Mouse (Mus musculus) heart, adult 8-10 months (tissue): ENCODE measurements at regions not wholly inside any gene's neighbourhood (a gene's known extent, or its start where the extent isn't known, plus 50 kb on each side); places are given as distances from the start of the nearest gene placed in this dataset.
A peak's percentile ranks its signal among the peaks of the same experiment; 100 is the strongest.

ENCODE experiments used
- DNase-seq: peaks from one replicate; pipeline ENCODE4 v3.0.0; 2022; ENCODE audit warnings: low spot score

DNA sequence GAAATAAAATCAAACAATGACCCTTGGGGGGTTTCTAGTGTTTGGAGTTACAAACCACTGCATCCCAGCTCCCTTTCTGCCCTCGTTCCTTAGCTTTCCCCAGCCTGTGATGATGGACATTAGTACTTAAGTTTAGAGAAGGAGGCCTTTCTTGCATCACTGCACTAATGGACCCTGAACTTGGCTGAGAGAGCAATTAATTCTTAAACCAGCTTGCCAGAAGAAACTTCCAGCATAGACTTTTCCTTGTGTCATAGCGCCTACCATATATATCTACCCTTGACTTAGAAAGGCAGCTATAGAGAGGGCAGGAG is 303.9 kb upstream of the Sel1l start:
- DNase-seq: no peak

DNA sequence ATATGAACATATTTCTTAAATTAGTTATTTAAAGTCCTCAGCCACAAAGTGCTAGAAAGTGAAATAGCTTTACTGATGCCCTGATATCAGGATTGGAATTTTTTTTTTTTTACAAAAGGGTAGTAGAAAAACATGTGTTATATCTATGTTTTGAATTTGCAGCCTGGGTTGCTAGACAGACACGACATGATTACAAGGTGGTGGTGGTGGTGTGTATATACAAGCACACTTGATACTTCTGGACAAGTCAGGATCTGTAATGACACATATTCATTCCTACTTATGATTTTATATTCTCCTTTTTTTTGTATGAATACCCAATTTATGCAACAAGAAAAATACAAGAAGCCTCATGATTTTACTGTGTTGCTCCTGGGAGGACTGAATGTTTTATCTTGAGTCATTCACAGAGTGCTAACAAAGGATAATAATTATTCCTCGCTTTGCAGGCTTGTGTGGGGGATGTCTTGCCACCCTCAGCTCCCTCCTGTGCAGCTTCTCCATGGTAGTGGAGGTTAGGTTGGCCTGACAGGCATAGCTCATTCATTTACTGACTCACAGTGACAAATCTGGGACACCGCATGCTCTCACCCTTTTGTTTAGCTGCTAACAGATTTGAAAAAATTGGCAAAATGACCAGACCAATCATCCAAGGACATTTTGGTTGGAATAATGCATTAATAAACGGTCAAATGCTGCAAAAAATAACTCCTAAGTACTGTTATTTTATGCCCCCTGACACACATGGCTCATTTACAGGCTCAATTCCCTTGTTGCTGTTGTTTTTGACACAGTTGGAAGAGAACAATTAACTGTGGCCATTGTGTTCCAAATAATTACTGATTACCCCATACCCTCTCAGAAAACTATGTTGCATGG is 303.3 kb upstream of the Sel1l start:
- no peak for DNase-seq

DNA sequence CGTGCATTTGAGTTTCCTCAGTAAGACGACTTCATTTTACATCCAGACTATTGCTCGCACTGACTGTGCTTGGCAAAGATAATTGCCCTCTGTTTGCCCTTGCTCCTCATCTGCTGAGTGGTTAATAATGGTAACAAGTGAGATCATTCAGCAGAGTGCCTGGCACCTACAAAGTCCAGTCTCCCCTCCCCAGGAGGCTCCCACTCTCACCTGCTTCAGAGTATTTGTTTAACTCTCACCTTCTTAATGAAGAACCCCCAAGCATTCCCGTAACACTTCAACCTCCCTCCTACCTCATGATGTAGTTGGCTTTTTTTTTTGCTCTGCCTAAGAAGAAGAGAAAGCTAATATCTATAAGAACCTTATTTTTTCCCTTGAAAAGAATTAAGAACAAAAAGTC is 288.6 kb upstream of the Sel1l start:
- no peak for DNase-seq

DNA sequence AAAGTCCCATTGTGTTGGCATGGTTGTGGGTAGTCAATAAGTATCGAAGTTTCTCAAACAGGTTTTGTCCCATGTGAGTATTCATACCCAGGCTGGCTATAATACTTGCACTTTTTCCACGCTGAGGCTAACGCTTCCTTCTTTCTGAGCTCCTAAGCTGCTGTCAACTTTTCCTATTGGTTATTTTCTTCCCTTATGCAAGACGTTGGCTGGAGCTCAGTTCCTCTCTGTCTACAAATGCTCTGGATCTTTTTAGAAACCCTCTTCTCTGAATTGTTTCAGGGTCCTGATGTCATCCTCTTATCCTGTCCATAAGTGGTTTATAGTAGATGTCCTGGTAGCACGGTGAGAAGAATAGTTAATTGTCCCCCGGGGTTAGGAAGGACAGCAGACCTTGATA is 278.7 kb upstream of the Sel1l start:
- DNase-seq: no peak

DNA sequence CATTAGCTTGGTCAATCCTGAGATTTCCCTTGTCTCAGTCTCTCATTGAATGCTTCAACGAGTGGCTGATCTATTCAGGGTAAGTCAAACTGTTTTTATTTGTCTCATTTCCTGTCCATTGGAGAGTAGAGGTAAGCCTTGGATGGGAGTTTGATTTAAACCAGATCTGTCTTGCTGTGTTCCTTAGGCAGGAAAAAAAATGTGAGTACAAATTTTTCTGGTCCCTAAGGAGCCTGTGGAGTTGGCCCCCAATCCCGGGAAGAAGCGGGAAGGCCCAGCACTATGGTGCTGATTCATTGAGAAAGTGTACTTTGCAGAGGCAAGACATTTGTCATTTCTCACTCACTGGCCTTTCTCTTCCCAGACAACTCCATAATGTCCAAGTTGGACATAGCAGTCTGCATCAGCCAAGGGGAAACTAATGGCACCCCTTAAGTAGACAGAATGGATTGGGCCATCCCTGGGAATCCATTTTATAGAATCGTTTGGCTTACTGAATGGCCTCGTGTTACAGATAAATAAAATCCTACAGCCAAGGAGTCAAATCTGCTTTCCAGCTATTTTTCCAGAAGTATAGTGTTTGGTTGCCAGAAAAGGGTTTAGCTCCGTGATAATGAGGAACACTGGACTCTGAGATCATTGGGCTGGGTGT is 271.3 kb upstream of the Sel1l start:
- DNase-seq: peak; percentile 0

DNA sequence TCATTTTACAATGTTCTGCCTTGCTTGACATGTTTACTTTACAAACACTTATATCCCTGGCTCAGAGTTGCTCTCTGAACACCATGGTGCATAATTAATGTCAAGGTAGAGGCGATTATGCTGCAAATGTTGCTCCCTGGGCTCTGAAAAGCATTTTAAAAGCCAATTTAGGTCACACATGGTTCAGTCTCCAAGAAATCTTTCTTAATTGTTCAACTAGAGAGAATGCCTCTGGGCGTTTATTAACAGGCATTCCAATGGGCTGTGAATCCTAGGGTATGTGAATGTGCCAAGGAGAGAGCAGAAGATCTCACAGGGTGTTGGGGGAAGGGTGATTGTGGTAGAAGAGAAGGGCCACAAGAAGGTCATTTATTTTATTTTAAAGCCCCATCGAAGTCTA is 260.7 kb upstream of the Sel1l start:
- DNase-seq: no peak

DNA sequence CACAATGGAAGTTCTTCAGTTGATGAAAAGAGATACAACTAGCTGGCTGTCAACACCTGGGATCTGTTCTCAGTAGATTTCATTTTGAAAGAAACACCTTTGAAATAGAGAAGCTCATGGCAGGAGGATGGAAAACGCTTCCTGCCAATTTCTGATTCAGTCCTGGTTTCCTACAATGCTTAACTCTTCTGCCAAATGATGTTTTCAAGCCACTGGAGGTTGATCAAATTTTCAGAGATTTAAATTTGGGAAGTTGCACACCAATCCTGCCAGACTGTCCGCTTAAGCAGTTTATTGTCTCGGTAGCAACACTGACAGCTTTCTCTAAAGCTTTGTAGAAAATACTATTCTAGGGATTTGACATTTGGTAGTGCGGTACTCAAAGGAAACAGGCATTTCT is 251.1 kb upstream of the Sel1l start:
- DNase-seq: no peak

DNA sequence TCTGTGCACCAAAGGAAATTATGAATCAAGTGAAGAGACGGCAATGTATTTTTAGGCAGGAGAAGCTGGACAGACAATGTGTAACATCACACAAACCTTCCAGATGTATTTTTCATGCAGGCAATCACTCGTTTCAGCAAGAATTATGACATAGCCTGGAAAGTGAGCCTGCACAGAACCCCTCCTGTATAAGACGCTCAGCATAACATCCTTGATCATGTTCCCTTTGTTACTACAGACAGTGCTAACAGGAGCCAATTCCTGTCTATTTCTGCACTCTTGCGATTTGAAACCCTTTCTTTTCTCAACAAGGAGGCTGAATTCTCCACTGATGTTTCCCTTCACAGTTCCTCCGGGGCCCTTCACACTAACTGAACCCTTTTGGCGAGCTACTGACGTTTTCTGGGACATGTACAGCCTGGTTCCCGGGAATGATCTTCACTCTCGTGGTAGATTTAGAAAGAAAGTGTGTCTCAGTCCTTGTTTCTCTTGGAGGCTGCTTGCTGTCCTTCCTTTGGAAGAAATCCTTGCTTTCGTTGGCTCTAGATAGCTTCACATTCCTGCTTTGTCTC is 243.9 kb upstream of the Sel1l start:
- DNase-seq: no peak

DNA sequence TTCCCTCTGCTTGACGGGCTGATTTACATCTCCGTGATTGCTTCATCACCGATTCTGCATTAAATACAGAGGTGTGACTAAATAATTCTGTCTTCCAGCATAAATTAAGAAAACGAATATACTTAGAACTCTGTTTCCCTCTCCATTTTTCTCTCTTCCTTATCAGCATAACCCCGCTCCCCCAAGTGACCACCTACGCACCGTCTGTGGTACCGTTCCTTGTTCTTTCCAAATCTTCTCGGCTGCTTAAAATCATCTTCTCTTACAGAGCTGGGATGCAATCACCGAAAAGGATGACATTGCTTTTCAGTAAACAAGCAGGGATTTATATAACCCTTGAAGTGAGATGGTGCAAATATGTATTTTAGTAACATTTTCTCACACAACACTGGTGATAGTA is 224.3 kb upstream of the Sel1l start:
- no peak for DNase-seq

DNA sequence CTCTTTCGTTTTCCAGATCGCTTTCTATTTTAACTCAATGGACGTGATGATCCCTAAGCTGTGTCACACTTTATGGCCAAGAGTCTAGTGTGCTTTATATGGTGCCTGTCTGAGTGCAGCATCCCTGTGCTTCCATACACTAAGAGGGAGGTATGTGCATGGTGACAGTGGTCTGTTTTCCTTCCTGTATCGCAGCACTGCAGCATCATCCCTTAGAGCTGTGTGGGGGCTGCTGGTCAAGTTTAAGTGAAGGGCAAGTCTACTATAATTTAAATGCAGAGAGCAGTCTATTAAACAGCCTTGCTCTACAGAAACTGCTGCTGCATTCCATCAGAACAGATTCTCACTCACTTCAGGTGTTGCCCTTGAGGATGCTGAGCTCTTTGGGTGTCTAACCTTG is 213.8 kb upstream of the Sel1l start:
- no peak for DNase-seq

DNA sequence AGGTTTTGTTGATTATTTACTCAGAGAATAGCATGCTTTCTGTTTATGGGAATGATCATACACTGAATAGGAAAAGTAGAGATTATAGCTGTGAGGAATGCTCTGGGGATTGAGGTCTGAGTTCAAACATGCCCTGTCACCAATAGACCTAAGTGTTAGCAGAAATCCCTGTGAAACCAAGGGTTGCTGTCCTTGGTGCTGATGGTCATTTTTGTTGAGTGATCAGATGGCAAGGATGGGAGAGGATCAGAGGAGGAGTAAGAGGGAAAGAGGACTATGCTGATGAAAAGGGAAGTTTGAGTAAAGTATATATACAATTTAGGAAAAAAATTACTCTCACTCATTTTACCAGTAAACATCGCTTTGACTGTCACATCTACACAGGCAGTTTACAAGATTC is 191.5 kb upstream of the Sel1l start:
- no peak for DNase-seq

DNA sequence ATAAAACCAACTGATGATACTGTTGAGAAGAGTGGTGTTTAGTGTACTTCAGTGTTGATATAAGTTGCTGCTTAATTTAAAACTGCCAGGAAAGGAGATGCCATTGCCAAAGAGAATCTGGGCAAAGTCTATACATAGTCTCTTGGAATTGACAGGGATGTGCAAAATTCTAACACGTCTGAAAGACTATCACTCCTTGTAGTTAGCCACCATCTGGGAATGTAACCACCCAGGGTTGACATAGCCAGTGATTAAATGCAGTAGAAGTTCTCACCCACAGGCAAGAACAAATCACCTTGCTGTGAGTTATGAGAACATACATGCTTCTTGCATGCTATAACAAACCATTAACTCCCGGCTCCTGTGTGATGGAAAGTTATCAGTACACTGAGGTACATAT is 180.2 kb upstream of the Sel1l start:
- DNase-seq: no peak

DNA sequence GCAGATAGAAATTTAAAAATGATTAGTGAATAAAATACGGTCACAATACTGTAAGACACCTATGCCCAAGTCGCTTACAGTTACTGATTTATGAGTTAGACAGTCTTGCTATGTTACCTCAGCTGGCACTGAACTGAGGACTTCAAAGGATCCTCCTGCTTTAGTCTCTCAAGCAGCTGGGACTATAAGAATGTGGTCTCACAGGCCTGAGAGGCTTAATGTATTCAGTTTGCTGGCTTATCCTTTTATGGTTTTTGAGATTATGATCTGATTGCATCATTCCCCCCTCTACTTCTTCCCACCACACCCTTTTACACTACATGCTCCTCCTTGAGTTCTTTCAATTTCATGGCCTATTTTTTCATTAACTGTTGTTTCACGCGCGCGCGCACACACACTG is 179.4 kb upstream of the Sel1l start:
- DNase-seq: no peak

DNA sequence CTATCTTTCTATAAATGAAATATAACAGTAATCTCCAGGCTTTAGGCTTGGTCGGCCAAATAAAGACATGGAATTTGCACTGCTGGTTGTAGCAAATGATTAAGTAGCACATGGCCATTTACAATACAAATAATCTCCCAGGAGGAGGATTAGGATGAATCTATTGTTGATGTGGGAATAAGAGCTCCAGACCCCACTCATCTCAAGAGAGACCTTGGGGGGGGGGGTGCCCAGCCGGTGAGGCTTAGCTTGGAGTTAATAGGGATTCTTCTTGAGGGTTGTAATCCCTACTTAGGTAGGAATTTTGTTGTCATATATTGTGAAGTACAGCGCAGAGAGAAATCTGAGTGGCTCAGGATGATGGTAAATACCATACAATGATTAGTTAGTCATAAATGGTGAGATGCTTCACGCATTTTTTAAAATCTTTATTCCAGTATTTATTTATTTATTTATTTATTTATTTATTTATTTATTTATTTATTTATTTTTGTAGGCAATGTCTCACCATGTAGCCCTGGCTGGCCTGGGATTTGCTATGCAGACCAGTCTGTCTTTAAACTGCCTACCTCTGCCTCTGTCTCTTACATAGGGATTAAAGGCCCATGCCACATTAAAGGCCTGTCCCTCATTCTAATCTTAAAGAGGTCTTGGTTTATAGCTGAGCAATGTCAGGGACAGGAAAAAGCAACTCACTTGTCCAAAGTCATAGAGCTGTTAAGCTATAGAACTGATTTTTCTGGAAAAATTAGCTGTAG is 175.7 kb upstream of the Sel1l start:
- DNase-seq: no peak

DNA sequence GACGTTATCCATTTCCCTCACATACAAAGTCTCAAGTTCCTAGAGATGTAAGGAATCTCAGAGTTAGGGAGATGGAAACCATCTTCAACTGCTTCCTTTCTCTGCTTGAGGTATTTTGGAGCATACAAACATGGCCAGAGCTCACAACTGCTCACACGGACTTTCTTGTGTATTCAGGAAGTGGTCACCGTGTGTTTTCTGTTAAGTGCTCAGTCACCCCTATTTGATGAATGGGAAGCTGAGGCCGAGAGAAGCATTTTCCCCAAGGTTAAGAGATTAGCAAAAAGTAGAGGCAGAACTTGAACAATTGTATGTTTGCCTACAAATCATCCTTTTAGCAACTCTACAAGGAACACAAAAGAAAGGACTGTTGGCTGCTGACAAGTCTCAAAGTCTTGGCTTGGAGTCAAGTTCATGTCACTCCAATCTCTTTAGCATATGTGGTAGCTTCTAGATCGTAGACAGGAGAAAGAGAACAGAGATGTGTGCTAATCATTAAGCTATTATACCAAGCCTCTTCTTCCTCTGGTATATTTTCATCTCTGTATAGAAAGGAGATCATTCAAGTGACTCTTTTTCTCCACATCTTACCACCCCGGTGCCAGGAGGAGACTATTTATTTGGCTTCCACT is 170.8 kb upstream of the Sel1l start:
- no peak for DNase-seq

DNA sequence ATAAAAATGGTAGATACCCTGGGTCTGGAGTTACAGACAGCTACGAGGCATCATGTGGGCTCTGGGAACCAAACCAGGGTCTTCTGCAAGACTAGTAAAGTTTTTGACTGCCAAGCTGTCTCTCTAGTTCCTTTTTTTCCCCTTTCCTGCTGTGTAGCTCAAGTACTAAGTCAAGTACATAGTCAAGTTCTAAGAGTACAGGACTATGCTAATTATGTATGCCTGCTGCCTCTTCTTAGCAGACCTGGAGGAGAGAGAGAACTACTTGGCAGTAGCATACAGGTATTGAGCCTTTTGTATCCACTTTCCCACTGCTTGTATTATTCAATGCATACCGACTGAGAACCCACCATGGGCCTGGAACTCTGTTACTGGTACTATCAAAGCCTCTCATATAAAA is 166.4 kb upstream of the Sel1l start:
- no peak for DNase-seq

DNA sequence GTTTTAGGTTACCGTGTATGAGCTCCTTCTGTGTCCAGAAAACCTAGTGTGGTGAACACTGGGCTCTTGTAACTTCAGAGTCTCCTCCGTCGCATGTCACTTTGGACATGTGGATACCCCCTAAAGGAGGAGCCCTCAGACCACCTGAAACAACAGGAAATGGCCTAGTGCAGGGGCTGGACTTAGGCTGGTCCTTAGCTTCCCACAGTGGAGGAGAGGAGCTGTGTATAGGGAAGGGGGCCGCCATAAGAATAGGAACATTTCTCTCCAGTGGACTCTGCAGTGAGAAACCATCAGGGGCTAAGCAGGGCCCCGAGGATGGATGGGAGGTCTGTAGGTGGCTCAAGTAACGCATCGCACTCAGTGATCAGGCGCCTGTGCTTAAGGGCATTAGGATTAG is 165.0 kb upstream of the Sel1l start:
- DNase-seq: no peak

DNA sequence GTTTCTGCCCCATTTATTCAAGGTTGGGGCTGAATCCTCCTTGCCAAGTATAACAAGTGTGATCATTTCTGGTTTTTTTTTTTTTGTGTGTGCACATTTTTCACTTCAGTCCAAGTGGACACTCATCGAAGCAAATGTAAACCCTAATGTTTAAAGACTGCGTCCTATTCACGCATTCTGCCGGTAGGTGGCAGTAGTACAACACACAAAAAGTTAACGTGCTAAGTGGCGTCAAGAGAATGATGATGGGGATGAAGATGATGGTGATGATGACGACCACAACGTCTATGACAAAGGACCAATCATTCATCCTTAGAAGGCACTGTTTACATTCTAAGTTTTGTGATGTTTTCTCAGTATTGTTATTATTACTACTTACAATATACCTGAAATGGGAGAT is 164.3 kb upstream of the Sel1l start:
- no peak for DNase-seq

DNA sequence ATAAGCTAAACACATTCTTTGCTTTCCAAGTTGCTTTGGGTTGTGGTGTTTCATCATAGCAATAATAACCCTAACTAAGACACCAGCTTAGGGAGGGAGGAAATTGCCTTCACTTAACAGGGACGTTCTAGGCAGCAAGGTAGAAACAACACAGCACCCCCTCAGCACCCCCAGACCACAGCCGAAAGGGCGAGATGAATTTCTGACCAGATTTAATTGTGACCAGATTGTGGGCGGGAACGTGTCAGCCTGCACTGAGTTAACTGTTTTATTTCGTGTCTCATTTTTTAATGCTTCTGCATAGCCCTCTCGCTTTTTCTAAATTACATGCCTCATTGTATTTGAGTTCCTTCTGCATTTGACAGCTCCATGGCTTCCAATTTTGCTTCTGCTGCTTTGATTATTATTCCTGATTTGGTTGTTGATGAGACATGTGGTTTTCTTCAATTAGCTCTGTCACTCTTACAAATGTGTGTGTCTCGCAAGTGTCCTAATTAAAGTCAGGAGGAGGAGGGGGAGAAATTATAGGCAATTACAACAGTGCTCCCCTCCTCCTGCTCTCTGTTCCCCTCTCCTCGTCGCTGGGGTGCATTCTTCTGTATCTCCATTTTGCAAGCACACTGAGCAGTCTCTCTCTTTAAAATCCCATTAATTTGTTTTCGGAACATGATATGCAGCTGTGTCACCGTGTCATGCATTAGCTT is 155.6 kb upstream of the Sel1l start:
- DNase-seq: no peak

DNA sequence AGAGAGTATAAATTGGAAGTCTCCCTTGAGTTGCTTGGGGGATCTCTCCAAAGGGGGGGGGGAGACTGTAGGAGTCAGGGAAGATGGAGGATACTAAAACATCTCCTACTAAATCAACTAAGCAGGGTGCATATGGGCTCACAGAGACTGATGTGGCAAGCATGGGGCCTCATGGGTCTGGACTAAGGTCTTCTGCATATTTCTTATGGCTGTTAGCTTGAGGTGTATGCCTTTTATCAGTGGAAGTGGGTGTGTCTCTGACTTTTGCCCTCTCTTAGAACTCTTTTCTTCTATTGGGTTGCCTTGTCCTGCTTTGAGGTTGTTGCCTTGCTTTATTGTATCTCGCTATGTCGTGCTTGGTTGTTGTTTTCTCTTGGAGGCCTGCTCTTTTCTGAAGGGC is 150.1 kb upstream of the Sel1l start:
- no peak for DNase-seq

DNA sequence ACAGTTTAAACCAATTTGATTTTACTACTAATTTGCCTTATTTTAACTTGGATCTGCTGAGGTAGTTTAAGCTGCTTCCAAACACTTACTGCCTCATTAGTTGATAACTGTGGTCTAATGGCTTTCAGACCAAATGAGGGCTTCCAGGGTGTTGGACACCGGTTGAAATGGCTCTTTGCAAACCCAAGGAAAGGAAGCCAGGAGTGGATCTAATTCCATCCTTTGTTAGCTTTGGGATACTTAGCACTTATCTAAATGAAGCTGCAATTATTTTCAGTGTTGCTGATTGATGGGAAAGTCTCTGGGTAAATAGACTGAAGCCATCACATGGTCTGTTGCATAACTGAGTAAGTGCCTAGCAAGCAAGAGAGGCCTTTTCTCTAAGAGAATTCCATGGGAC is 148.4 kb upstream of the Sel1l start:
- DNase-seq: no peak

DNA sequence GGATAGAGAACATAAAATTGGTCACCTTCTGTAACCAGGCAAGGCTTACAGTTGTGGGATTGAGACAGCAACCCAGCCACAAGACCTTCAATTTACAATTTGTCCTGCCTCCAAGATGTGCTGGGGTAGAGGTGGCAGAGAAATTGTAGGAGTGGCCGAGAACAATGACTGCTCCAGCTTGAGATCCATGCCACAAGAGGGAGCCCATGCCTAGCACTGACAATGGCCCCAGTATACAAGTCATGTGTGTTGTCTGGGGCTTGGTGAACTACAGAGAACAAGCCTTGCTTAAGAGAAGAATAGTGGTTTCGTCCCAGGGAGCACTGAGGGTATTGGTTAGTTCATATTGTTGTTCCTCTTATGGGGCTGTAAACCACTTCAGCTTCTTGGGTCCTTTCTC is 146.6 kb upstream of the Sel1l start:
- DNase-seq: no peak
